Mouse (Mus musculus) midbrain, embryonic 14.5 days (tissue): ENCODE measurements around the gene Ube3a. TPM values are rescaled to one million over a fixed set of nuclear protein-coding genes. Genes with fewer than 3 reads are reported as not detected.

ENCODE experiments used
- ATAC-seq: fragments of 200-750 bp; cut with Nextera tagmentation; 2 replicates; pipeline ENCODE4 v1.8.0; 2017; ENCODE audit warnings: moderate number of reproducible peaks, moderate library complexity; ENCODE audit not compliant: low FRiP score, low TSS enrichment
- DNase-seq: peaks from one replicate; pipeline ENCODE4 v3.0.0-alpha.2; 2015
- H3K27ac ChIP-seq: fragments of 300-500 bp; sonication (generic); replicated peaks from 2 replicates; pipeline ENCODE4 v1.5.1; 2014; ENCODE audit warnings: mild to moderate bottlenecking, low read depth, low read length, moderate library complexity
- H3K27me3 ChIP-seq: fragments of 300-500 bp; sonication (generic); 2 replicates; pipeline ENCODE4 v1.6.1; 2014; ENCODE audit warnings: low read length, control low read depth, mixed read lengths; ENCODE audit not compliant: control insufficient read depth, insufficient read depth
- H3K36me3 ChIP-seq: fragments of 300-500 bp; sonication (generic); 2 replicates; pipeline ENCODE4 v1.6.1; 2014; ENCODE audit warnings: low read length, control low read depth; ENCODE audit not compliant: control insufficient read depth, insufficient read depth
- H3K4me1 ChIP-seq: fragments of 300-500 bp; sonication (generic); 2 replicates; pipeline ENCODE4 v1.6.1; 2014; ENCODE audit warnings: mild to moderate bottlenecking, antibody characterized with exemption, low read length, control low read depth; ENCODE audit not compliant: control insufficient read depth, insufficient read depth
- H3K4me2 ChIP-seq: fragments of 300-500 bp; sonication (generic); 2 replicates; pipeline ENCODE4 v1.6.1; 2014; ENCODE audit warnings: mild to moderate bottlenecking, low read length, moderate library complexity
- H3K4me3 ChIP-seq: fragments of 300-500 bp; sonication (generic); replicated peaks from 2 replicates; pipeline ENCODE4 v1.5.1; 2014; ENCODE audit warnings: low read depth, low read length
- H3K9ac ChIP-seq: fragments of 300-500 bp; sonication (generic); replicated peaks from 2 replicates; pipeline ENCODE4 v1.6.1; 2014; ENCODE audit warnings: mild to moderate bottlenecking, low read length, moderate library complexity
- H3K9me3 ChIP-seq: fragments of 300-500 bp; sonication (generic); 2 replicates; pipeline ENCODE4 v1.6.1; 2016; ENCODE audit warnings: low read length, control low read depth, mixed read lengths; ENCODE audit not compliant: control insufficient read depth
- WGBS: fragments of 180-500 bp; shearing (Covaris S2); extraction: QIAGEN DNeasy Blood & Tissue Kit; methylation state at CpG from one replicate; pipeline ENCODE4 v1.1.7; 2014; 5-methylcytosine and 5-hydroxymethylcytosine counted together
- polyA plus RNA-seq: library from polyadenylated mRNA; unstranded; fragments of >200 nt; fragmentation: Nextera tagmentation; extraction: Ambion mirVana; gene quantifications from 2 replicates; pipeline ENCODE4 v1.2.1, GENCODE M21; 2014

Gene Ube3a
- polyA plus RNA-seq: 167 and 191 TPM in 2 replicates

GRCm38 (mm10) chr7:59228045-59228865, at the start of gene Ube3a:
Gene Ube3a, plus strand, starts transcription at chr7:59228750.
- H3K27ac ChIP-seq: peak within 1 kb of the TSS; percentile 97
- H3K4me3 ChIP-seq: peak within 1 kb of the TSS; percentile 97
- H3K36me3 ChIP-seq: no peaks in the 10 kb centered on the region
- no peaks in the 10 kb centered on the region for H3K9me3 ChIP-seq
- peaks cover 14% of the 10 kb centered on the region for H3K4me1 ChIP-seq
- H3K27me3 ChIP-seq: no peaks in the 10 kb centered on the region
- DNase-seq (peak; percentile 99), ATAC-seq (peak; percentile 97)
- H3K9ac ChIP-seq: peak within 1 kb of the TSS; percentile 96
- H3K4me2 ChIP-seq: peak within 1 kb of the TSS; percentile 58
- under 1% methylated on average over 50 of the region's 50 CpGs for WGBS

GRCm38 (mm10) chr7:59192831-59193230, 35.7 kb upstream of the Ube3a start:
- Histone ChIP-seq H3K9ac (no peak overlapping the region), H3K9me3 (no peaks in the 10 kb centered on the region), H3K4me3 (no peak overlapping the region), H3K4me1 (no peaks in the 10 kb centered on the region), H3K36me3 (no peaks in the 10 kb centered on the region), H3K27ac (no peak overlapping the region), H3K27me3 (no peaks in the 10 kb centered on the region), H3K4me2 (no peak overlapping the region)
- DNase-seq (no peak), ATAC-seq (no peak)

GRCm38 (mm10) chr7:59214911-59215310, 13.6 kb upstream of the Ube3a start:
- H3K9me3 ChIP-seq: peaks cover 23% of the 10 kb centered on the region
- DNase-seq (no peak), ATAC-seq (no peak)
- no peak overlapping the region for H3K4me2 ChIP-seq
- no peaks in the 10 kb centered on the region for H3K4me1 ChIP-seq
- WGBS: 79% methylated on average over 1 of the region's 1 CpGs
- H3K36me3 ChIP-seq: no peaks in the 10 kb centered on the region
- no peaks in the 10 kb centered on the region for H3K27me3 ChIP-seq
- no peak overlapping the region for H3K27ac ChIP-seq
- no peak overlapping the region for H3K4me3 ChIP-seq
- no peak overlapping the region for H3K9ac ChIP-seq

- Histone ChIP-seq H3K9ac (no peak overlapping the region), H3K4me2 (no peak overlapping the region)
- WGBS: 96% methylated on average over 1 of the region's 1 CpGs
Measured at GRCm38 (mm10) chr7:59221244-59221643, 7.3 kb upstream of the Ube3a start.

DNA sequence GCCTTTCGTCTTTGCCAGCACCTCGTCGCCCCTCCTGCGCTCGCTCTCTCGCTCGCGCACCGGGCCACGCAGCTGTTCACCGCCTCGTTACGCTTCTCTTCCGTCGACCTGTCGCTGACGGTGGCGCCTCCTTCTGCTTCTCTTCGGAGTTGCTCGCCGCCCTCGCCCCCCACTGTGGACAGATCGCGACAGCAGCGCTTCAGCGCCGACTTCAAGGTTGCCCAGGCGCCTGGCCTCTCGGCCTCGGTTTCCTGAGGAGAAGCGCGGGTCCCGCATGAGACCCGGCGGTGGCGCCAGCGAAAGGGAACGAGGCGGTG, 274 bp downstream of the Ube3a start:
- H3K27ac ChIP-seq: peak overlapping the region; percentile 97
- no peaks in the 10 kb centered on the region for H3K9me3 ChIP-seq
- ATAC-seq (peak; percentile 70), DNase-seq (no peak)
- WGBS: under 1% methylated on average over 39 of the region's 39 CpGs
- H3K4me1 ChIP-seq: peaks cover 14% of the 10 kb centered on the region
- H3K4me2 ChIP-seq: peak overlapping the region; percentile 58
- no peaks in the 10 kb centered on the region for H3K36me3 ChIP-seq
- H3K9ac ChIP-seq: peak overlapping the region; percentile 96
- H3K27me3 ChIP-seq: no peaks in the 10 kb centered on the region
- peak overlapping the region; percentile 97 for H3K4me3 ChIP-seq

More at GRCm38 (mm10) chr7:59221244-59221643, 7.3 kb upstream of the Ube3a start:
- Histone ChIP-seq H3K4me3 (no peak overlapping the region), H3K27ac (no peak overlapping the region), H3K9me3 (no peaks in the 10 kb centered on the region), H3K36me3 (no peaks in the 10 kb centered on the region), H3K4me1 (no peaks in the 10 kb centered on the region), H3K27me3 (no peaks in the 10 kb centered on the region)
- DNase-seq: no peak
- ATAC-seq: no peak

- DNase-seq (peak; percentile 72), ATAC-seq (peak; percentile 53)
Measured at GRCm38 (mm10) chr7:59229183-59229911, 797 bp downstream of the Ube3a start.

DNA sequence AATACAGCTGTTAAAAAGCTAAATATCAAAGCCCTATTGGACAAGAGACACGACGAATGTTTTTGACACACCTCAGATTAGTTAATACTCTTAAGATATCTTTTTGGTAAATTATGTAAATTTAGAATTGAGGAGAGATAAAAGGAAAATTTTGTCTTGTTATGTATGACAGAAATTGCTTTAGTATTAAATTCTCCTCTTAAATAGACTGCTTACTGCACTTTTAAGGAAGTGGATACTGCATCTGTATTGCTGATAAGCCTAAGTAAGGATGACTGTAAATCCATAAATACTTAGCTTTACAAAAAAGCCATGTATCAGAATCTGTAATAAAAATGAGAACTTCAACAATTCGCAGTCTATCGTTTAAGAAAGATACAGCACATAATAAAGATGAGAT, 1.8 kb downstream of the Ube3a start:
- 47% methylated on average over 4 of the region's 4 CpGs for WGBS
- Histone ChIP-seq H3K9me3 (no peaks in the 10 kb centered on the region), H3K27me3 (no peaks in the 10 kb centered on the region), H3K4me1 (peaks cover 14% of the 10 kb centered on the region), H3K4me3 (peak overlapping the region; percentile 97), H3K4me2 (peak overlapping the region; percentile 58), H3K9ac (peak overlapping the region; percentile 96), H3K36me3 (no peaks in the 10 kb centered on the region), H3K27ac (peak overlapping the region; percentile 97; the same call in 1 of the 2 replicates)
- no peak for ATAC-seq
- no peak for DNase-seq

More at GRCm38 (mm10) chr7:59229183-59229911, 797 bp downstream of the Ube3a start:
- H3K36me3 ChIP-seq: no peaks in the 10 kb centered on the region
- peak overlapping the region; percentile 96 for H3K9ac ChIP-seq
- peak overlapping the region; percentile 97 for H3K4me3 ChIP-seq
- H3K27me3 ChIP-seq: no peaks in the 10 kb centered on the region
- no peaks in the 10 kb centered on the region for H3K9me3 ChIP-seq
- peak overlapping the region; percentile 58 for H3K4me2 ChIP-seq
- WGBS: under 1% methylated on average over 52 of the region's 52 CpGs
- peak overlapping the region; percentile 97 for H3K27ac ChIP-seq
- peaks cover 14% of the 10 kb centered on the region for H3K4me1 ChIP-seq

- H3K9ac ChIP-seq: peak overlapping the region; percentile 40; the same call in 1 of the 2 replicates
- 0 out of 2 replicates have a peak overlapping the region, but pooled peaks have one; percentile 13 for H3K27ac ChIP-seq
- H3K9me3 ChIP-seq: no peaks in the 10 kb centered on the region
- H3K27me3 ChIP-seq: no peaks in the 10 kb centered on the region
- ATAC-seq (no peak), DNase-seq (no peak)
- peak overlapping the region; percentile 97 for H3K4me3 ChIP-seq
- H3K36me3 ChIP-seq: no peaks in the 10 kb centered on the region
- WGBS: 38% methylated on average over 5 of the region's 5 CpGs
- H3K4me1 ChIP-seq: peaks cover 14% of the 10 kb centered on the region
- peak overlapping the region; percentile 58 for H3K4me2 ChIP-seq
Measured at GRCm38 (mm10) chr7:59230768-59231167, 2.2 kb downstream of the Ube3a start.
